Mouse (Mus musculus) MEL (cell line): ENCODE results near the gene Mog. TPM values are rescaled to one million over a fixed set of nuclear protein-coding genes. Genes with fewer than 3 reads are reported as not detected.

Experiments
- DNase-seq: peaks from one replicate; pipeline ENCODE4 v3.0.0; 2011; ENCODE audit warnings: low read depth, low spot score
- H3K27ac ChIP-seq: 2 replicates; pipeline ENCODE4 v1.5.1; 2012; ENCODE audit warnings: low read depth, mild to moderate bottlenecking, control low read depth, low read length, moderate library complexity; ENCODE audit not compliant: control insufficient read depth
- H3K27me3 ChIP-seq, 2 experiments: fragments of 150-350 bp in 1 of 2; sonication (generic) in 1 of 2; 2 replicates each; pipeline ENCODE4 v1.6.1; 2012; ENCODE audit warnings: low read length in 2 of 2, mild to moderate bottlenecking in 2 of 2, improper control_type of control experiment in 1 of 2, moderate library complexity in 1 of 2; ENCODE audit not compliant: insufficient read depth in 2 of 2, control insufficient read depth in 1 of 2
- H3K36me3 ChIP-seq, 2 experiments: 2 replicates each; pipeline ENCODE4 v1.6.1; 2012 to 2014; ENCODE audit warnings: low read length in 2 of 2, improper control_type of control experiment in 1 of 2, inconsistent platforms in 1 of 2, mild to moderate bottlenecking in 1 of 2; ENCODE audit not compliant: insufficient read depth in 2 of 2, control insufficient read depth in 1 of 2
- H3K4me1 ChIP-seq, 2 experiments: fragments of 150-350 bp in 1 of 2; sonication (generic) in 1 of 2; 2 replicates each; pipeline ENCODE4 v1.6.1; 2012; ENCODE audit warnings: low read length in 2 of 2, improper control_type of control experiment in 1 of 2, mild to moderate bottlenecking in 1 of 2; ENCODE audit not compliant: insufficient read depth in 2 of 2, control insufficient read depth in 1 of 2
- H3K4me3 ChIP-seq, 2 experiments: fragments of 150-350 bp in 1 of 2; sonication (generic) in 1 of 2; 2 replicates each; pipeline ENCODE4 v1.5.1; 2012; ENCODE audit warnings: low read depth in 2 of 2, low read length in 2 of 2, mild to moderate bottlenecking in 2 of 2, moderate library complexity in 2 of 2, control low read depth in 1 of 2, improper control_type of control experiment in 1 of 2; ENCODE audit not compliant: control insufficient read depth in 1 of 2, insufficient read depth in 1 of 2
- H3K79me2 ChIP-seq: 2 replicates; pipeline ENCODE4 v1.6.1; 2012; ENCODE audit warnings: mild to moderate bottlenecking, low read length, moderate library complexity; ENCODE audit not compliant: control insufficient read depth, poor library complexity, insufficient read depth
- H3K9ac ChIP-seq: 2 replicates; pipeline ENCODE4 v1.6.1; 2012; ENCODE audit warnings: low read depth, mild to moderate bottlenecking, control low read depth, low read length, moderate library complexity; ENCODE audit not compliant: control insufficient read depth, poor library complexity, severe bottlenecking
- H3K9me3 ChIP-seq: fragments of 150-350 bp; sonication (generic); replicated peaks from 2 replicates; pipeline ENCODE4 v1.6.1; 2012; ENCODE audit warnings: mild to moderate bottlenecking, low read length, improper control_type of control experiment, moderate library complexity; ENCODE audit not compliant: insufficient read depth
- CHD2 ChIP-seq: IDR thresholded peaks from 2 replicates; pipeline ENCODE4 v1.6.1; 2011; ENCODE audit warnings: low read length, improper control_type of control experiment
- CTCF ChIP-seq, 3 experiments: IDR thresholded peaks in 2 of 3; conservative IDR thresholded peaks in 1 of 3; 2 replicates each; pipeline ENCODE4 v1.5.1; 2011 to 2012; ENCODE audit warnings: low read length in 3 of 3, low read depth in 2 of 3, mild to moderate bottlenecking in 2 of 3, improper control_type of control experiment in 1 of 3, inconsistent platforms in 1 of 3, mixed read lengths in 1 of 3, moderate library complexity in 1 of 3; ENCODE audit not compliant: control insufficient read depth in 1 of 3, insufficient read depth in 1 of 3, poor library complexity in 1 of 3, severe bottlenecking in 1 of 3
- E2F4 ChIP-seq: IDR thresholded peaks from 2 replicates; pipeline ENCODE4 v1.6.1; 2011; ENCODE audit warnings: low read depth, low read length, improper control_type of control experiment, borderline replicate concordance
- ELF1 ChIP-seq: IDR thresholded peaks from 2 replicates; pipeline ENCODE4 v1.6.1; 2014; ENCODE audit warnings: low read depth, mild to moderate bottlenecking, inconsistent platforms, low read length, improper control_type of control experiment, moderate library complexity
- KAT2A ChIP-seq: conservative IDR thresholded peaks from 2 replicates; pipeline ENCODE4 v1.6.1; 2012; ENCODE audit warnings: low read depth, low read length, improper control_type of control experiment, inconsistent platforms
- MAFK ChIP-seq: IDR thresholded peaks from 2 replicates; pipeline ENCODE4 v1.6.1; 2011; ENCODE audit warnings: low read depth, mild to moderate bottlenecking, low read length, improper control_type of control experiment, borderline replicate concordance
- MAX ChIP-seq: IDR thresholded peaks from 2 replicates; pipeline ENCODE4 v1.6.1; 2011; ENCODE audit warnings: low read length, improper control_type of control experiment
- MAZ ChIP-seq: IDR thresholded peaks from 2 replicates; pipeline ENCODE4 v1.6.1; 2012; ENCODE audit warnings: low read depth, mild to moderate bottlenecking, inconsistent platforms, low read length, improper control_type of control experiment
- MEF2A ChIP-seq: IDR thresholded peaks from 2 replicates; pipeline ENCODE4 v1.6.1; 2014; ENCODE audit warnings: low read depth, mild to moderate bottlenecking, inconsistent platforms, low read length, improper control_type of control experiment; ENCODE audit not compliant: poor library complexity, insufficient replicate concordance, severe bottlenecking; ENCODE audit errors: extremely low read depth
- MXI1 ChIP-seq: IDR thresholded peaks from 2 replicates; pipeline ENCODE4 v1.6.1; 2011; ENCODE audit warnings: mild to moderate bottlenecking, low read depth, low read length, improper control_type of control experiment
- MYB ChIP-seq: IDR thresholded peaks from 2 replicates; pipeline ENCODE4 v1.6.1; 2011; ENCODE audit warnings: mild to moderate bottlenecking, low read depth, low read length, improper control_type of control experiment
- NELFE ChIP-seq: IDR thresholded peaks from 2 replicates; pipeline ENCODE4 v1.6.1; 2011; ENCODE audit warnings: low read depth, low read length, improper control_type of control experiment
- NRF1 ChIP-seq: IDR thresholded peaks from 2 replicates; pipeline ENCODE4 v1.6.1; 2014; ENCODE audit warnings: low read depth, mild to moderate bottlenecking, inconsistent platforms, low read length, improper control_type of control experiment, moderate library complexity; ENCODE audit not compliant: poor library complexity, insufficient read depth, severe bottlenecking
- POLR2AphosphoS2 ChIP-seq: IDR thresholded peaks from 2 replicates; pipeline ENCODE4 v1.6.1; 2011; ENCODE audit warnings: low read length, improper control_type of control experiment
- RAD21 ChIP-seq: IDR thresholded peaks from 2 replicates; pipeline ENCODE4 v1.6.1; 2011; ENCODE audit warnings: mild to moderate bottlenecking, low read depth, low read length, improper control_type of control experiment
- TAL1 ChIP-seq: IDR thresholded peaks from 2 replicates; pipeline ENCODE4 v1.6.1; 2012; ENCODE audit warnings: mild to moderate bottlenecking, inconsistent platforms, low read length, moderate library complexity, mixed read lengths
- ZC3H11A ChIP-seq: IDR thresholded peaks from 2 replicates; pipeline ENCODE4 v1.6.1; 2012; ENCODE audit warnings: low read depth, mild to moderate bottlenecking, inconsistent platforms, low read length, improper control_type of control experiment
- ZKSCAN1 ChIP-seq: IDR thresholded peaks from 2 replicates; pipeline ENCODE4 v1.6.1; 2012; ENCODE audit warnings: low read depth, mild to moderate bottlenecking, inconsistent platforms, low read length, improper control_type of control experiment, moderate library complexity
- ZNF384 ChIP-seq: IDR thresholded peaks from 2 replicates; pipeline ENCODE4 v1.6.1; 2012; ENCODE audit warnings: low read depth, mild to moderate bottlenecking, inconsistent platforms, low read length, improper control_type of control experiment
- polyA plus RNA-seq, 2 experiments: library from polyadenylated mRNA; stranded (reverse) in 1 of 2; unstranded in 1 of 2; fragments of >175 nt in 1 of 2; fragments of >200 nt in 1 of 2; gene quantifications; 2 replicates each; pipeline versions ENCODE4 v1.2.1 to v1.2.4; 2012; ENCODE audit warnings: low replicate concordance in 2 of 2, low read depth in 1 of 2; ENCODE audit not compliant: insufficient read length in 2 of 2, insufficient read depth in 1 of 2, missing spikeins in 1 of 2
- total RNA-seq: library from RNA; depleted of rRNA; stranded (reverse); fragments of 300-350 nt; gene quantifications from 2 replicates; pipeline ENCODE4 v1.2.3, GENCODE M21; 2012; rRNA removed

Mog gene
- total and polyA plus RNA-seq, 3 experiments: not detected

DNA sequence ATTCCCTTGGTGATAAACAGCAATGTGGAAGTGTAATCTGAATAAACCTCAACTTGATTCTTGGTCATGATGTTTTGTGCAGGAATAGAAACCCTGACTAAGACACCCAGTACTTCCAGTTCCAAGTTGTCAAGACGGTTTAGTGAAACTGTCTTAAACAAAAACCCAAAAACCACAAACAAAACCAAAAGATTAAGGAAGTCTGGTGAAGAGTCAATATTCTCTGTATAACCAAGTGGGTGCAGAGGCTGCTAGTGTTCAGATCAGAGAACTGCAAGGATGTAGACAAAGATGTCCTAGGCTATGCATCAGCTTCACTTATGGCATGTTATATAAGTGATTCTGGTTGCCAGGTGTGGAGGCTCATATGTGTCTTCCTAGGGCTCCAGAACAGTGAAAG is 56.3 kb downstream of the Mog start:
- H3K36me3 ChIP-seq: no peaks in the 10 kb centered on the region
- H3K79me2 ChIP-seq: no peaks in the 10 kb centered on the region
- H3K27me3 ChIP-seq: peaks cover 0 to 3% of the 10 kb centered on the region in 2 experiments; a peak in 2 of 4 replicates
- peak; percentile 10 for DNase-seq
- no peaks in the 10 kb centered on the region for H3K4me1 ChIP-seq
- H3K9ac ChIP-seq: no peak overlapping the region
- no peak overlapping the region for H3K4me3 ChIP-seq
- H3K27ac ChIP-seq: no peak overlapping the region
- H3K9me3 ChIP-seq: no peaks in the 10 kb centered on the region
- TF ChIP-seq MAFK (no peak), ZC3H11A (no peak), KAT2A (no peak), TAL1 (no peak), MEF2A (no peak), MYB (no peak), NRF1 (no peak), E2F4 (no peak), CTCF (IDR thresholded peaks at IDR 0.05 in 2 of 3, conservative IDR thresholded peaks at IDR 0.05 in 1 of 3; ENCODE audit: control insufficient read depth in 1 of 3, insufficient read depth in 1 of 3, low read depth in 2 of 3, low read length in 3 of 3, poor library complexity in 1 of 3, severe bottlenecking in 1 of 3) (no peak), NELFE (no peak), ELF1 (no peak), RAD21 (no peak)

GRCm38 (mm10) chr17:36961125-36961524 is 62.1 kb downstream of the Mog start:
- Histone ChIP-seq H3K36me3 (no peaks in the 10 kb centered on the region), H3K27me3 (no peaks in the 10 kb centered on the region; a peak in 1 of 4 replicates), H3K4me1 (no peaks in the 10 kb centered on the region; a peak in 1 of 4 replicates), H3K27ac (no peak overlapping the region), H3K4me3 (no peak overlapping the region), H3K79me2 (no peaks in the 10 kb centered on the region), H3K9ac (no peak overlapping the region), H3K9me3 (no peaks in the 10 kb centered on the region)
- TF ChIP-seq MAX: no peak
- TF ChIP-seq POLR2AphosphoS2: no peak
- no peak for TF ChIP-seq E2F4
- no peak for TF ChIP-seq CHD2
- TF ChIP-seq MAZ: no peak
- TF ChIP-seq MEF2A: no peak
- TF ChIP-seq MXI1: no peak
- no peak for TF ChIP-seq ZKSCAN1
- TF ChIP-seq ZNF384: no peak
- DNase-seq: peak; percentile 14

Other genes with a start within 250 kb of the Mog start
- gene H2-M10.6, start 211.2 kb downstream of the Mog start, total RNA-seq: not detected in 2 replicates
- gene H2-M10.6, start 211.2 kb downstream of the Mog start, polyA plus RNA-seq: not detected
- 4.9 and 5.6 TPM in 2 replicates for gene Trim26, start 186.3 kb downstream of the Mog start, total RNA-seq
- gene Trim26, start 186.3 kb downstream of the Mog start, polyA plus RNA-seq: 10 to 100 TPM in 1 of 2 experiments, not detected in 1; 12.4 TPM
- not detected in 2 replicates for gene Trim15, start 156.2 kb downstream of the Mog start, total RNA-seq
- gene Trim15, start 156.2 kb downstream of the Mog start, polyA plus RNA-seq: under 1 TPM in 1 of 2 experiments, not detected in 1; 0.07 TPM
- gene Trim10, start 153.8 kb downstream of the Mog start, total RNA-seq: 20.6 and 30.2 TPM in 2 replicates
- gene Trim10, start 153.8 kb downstream of the Mog start, polyA plus RNA-seq: 10 to 100 TPM in 1 of 2 experiments, not detected in 1; 30.4 TPM
- 0.04 TPM in 1 of 2 replicates, not detected in the other for gene Trim40, start 133.3 kb downstream of the Mog start, total RNA-seq
- under 1 TPM in 1 of 2 experiments, not detected in 1; 0.04 TPM for gene Trim40, start 133.3 kb downstream of the Mog start, polyA plus RNA-seq
- gene Trim31, start 125.3 kb downstream of the Mog start, total RNA-seq: not detected in 2 replicates
- gene Trim31, start 125.3 kb downstream of the Mog start, polyA plus RNA-seq: not detected
- gene Rnf39, start 80.5 kb downstream of the Mog start, total RNA-seq: not detected in 2 replicates
- gene Rnf39, start 80.5 kb downstream of the Mog start, polyA plus RNA-seq: under 1 TPM in 1 of 2 experiments, not detected in 1; 0.18 TPM
- gene Ppp1r11, start 71.7 kb downstream of the Mog start, total RNA-seq: 128 and 138 TPM in 2 replicates
- gene Ppp1r11, start 71.7 kb downstream of the Mog start, polyA plus RNA-seq: 100 to 1,000 TPM in 1 of 2 experiments, not detected in 1; 146 TPM
- gene Znrd1, start 64.8 kb downstream of the Mog start, total RNA-seq: 20.5 and 26.4 TPM in 2 replicates
- gene Znrd1, start 64.8 kb downstream of the Mog start, polyA plus RNA-seq: 10 to 100 TPM in 1 of 2 experiments, not detected in 1; 38.2 TPM
- 2.8 and 3.4 TPM in 2 replicates for gene Znrd1as, start 64.8 kb downstream of the Mog start, total RNA-seq
- 1 to 10 TPM in 1 of 2 experiments, not detected in 1; 1.8 TPM for gene Znrd1as, start 64.8 kb downstream of the Mog start, polyA plus RNA-seq
- not detected in 2 replicates for gene 2410137M14Rik, start 42.2 kb downstream of the Mog start, total RNA-seq
- not detected for gene 2410137M14Rik, start 42.2 kb downstream of the Mog start, polyA plus RNA-seq
- gene H2-M5, start 33.9 kb downstream of the Mog start, total RNA-seq: not detected in 2 replicates
- gene H2-M5, start 33.9 kb downstream of the Mog start, polyA plus RNA-seq: not detected
- gene Zfp57, start 22.2 kb downstream of the Mog start, total RNA-seq: not detected in 2 replicates
- not detected for gene Zfp57, start 22.2 kb downstream of the Mog start, polyA plus RNA-seq
- 1.5 and 2.2 TPM in 2 replicates for gene Gabbr1, start 22.6 kb upstream of the Mog start, total RNA-seq
- gene Gabbr1, start 22.6 kb upstream of the Mog start, polyA plus RNA-seq: 10 to 100 TPM in 1 of 2 experiments, not detected in 1; 14.6 TPM
- gene Olfr90, start 65.1 kb upstream of the Mog start, total RNA-seq: 0.08 TPM in 1 of 2 replicates, not detected in the other
- gene Olfr90, start 65.1 kb upstream of the Mog start, polyA plus RNA-seq: under 1 TPM in 1 of 2 experiments, not detected in 1; 0.08 TPM
- not detected in 2 replicates for gene Olfr91, start 74.9 kb upstream of the Mog start, total RNA-seq
- gene Olfr91, start 74.9 kb upstream of the Mog start, polyA plus RNA-seq: not detected
- gene Olfr92, start 96.7 kb upstream of the Mog start, total RNA-seq: not detected in 2 replicates
- gene Olfr92, start 96.7 kb upstream of the Mog start, polyA plus RNA-seq: not detected
- not detected in 2 replicates for gene Olfr93, start 138.1 kb upstream of the Mog start, total RNA-seq
- not detected for gene Olfr93, start 138.1 kb upstream of the Mog start, polyA plus RNA-seq
- not detected in 2 replicates for gene Ubd, start 170.5 kb upstream of the Mog start, total RNA-seq
- gene Ubd, start 170.5 kb upstream of the Mog start, polyA plus RNA-seq: not detected
- gene Olfr94, start 177.6 kb upstream of the Mog start, total RNA-seq: not detected in 2 replicates
- not detected for gene Olfr94, start 177.6 kb upstream of the Mog start, polyA plus RNA-seq
- not detected in 2 replicates for gene Olfr95, start 189.7 kb upstream of the Mog start, total RNA-seq
- not detected for gene Olfr95, start 189.7 kb upstream of the Mog start, polyA plus RNA-seq
- gene Olfr96, start 196.7 kb upstream of the Mog start, total RNA-seq: not detected in 2 replicates
- not detected for gene Olfr96, start 196.7 kb upstream of the Mog start, polyA plus RNA-seq
- not detected in 2 replicates for gene Olfr97, start 213.9 kb upstream of the Mog start, total RNA-seq
- gene Olfr97, start 213.9 kb upstream of the Mog start, polyA plus RNA-seq: not detected
- not detected in 2 replicates for gene Olfr98, start 240.4 kb upstream of the Mog start, total RNA-seq
- gene Olfr98, start 240.4 kb upstream of the Mog start, polyA plus RNA-seq: not detected
- gene H2-M3, start 246.8 kb upstream of the Mog start, total RNA-seq: 4.6 and 4.7 TPM in 2 replicates
- gene H2-M3, start 246.8 kb upstream of the Mog start, polyA plus RNA-seq: 1 to 10 TPM in 1 of 2 experiments, not detected in 1; 1.1 TPM